Mouse (Mus musculus): Measurements from ENCODE around the gene Tex12.

The Tex12 gene

DNA sequence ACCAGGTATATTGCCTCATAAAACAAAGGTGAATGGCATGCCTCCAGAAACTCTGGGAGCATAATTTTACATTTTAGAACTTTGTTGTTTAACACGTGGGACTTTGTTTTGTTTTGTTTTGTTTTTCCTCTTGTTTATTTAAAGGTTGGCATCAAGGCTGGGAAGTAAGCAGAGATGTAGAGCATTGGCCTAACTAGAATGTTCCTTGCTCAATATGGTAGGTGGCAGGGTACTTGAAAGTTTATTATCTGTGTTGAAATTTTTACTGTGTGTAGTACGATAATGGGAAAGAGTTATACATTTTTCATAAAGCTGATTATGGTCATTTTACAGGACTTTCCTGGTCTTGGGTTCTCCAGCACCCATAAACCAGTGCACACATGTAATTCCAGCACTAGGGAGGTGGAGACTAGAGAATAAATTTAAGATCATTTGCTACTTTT is 814 bp upstream of the Tex12 start:
- in situ Hi-C loops (cut with MseI, MboI), result no loop called here

DNA sequence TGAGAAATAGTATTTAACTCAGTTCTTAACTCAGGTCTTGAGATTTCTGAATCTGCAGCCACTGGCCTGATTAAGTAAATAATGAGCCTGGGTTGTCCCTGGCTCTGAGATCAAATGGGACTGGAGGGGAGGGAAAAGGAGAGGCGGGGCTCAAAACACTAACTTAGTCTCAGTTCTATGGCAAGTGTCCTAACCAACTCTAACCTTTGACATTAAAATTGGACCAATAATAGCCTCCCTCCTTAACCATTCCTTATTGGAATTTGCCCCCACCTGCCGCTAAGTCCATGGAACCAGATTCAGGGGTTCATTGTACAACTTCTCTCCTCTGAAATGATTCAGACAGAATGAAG is 6.1 kb downstream of the Tex12 start, which contains the start of gene Bco2:
Bco2 (minus strand) TSS at position 88 of the 353 bp plus-strand sequence.
- in situ Hi-C loops (cut with MseI, MboI), result no loop called here

DNA sequence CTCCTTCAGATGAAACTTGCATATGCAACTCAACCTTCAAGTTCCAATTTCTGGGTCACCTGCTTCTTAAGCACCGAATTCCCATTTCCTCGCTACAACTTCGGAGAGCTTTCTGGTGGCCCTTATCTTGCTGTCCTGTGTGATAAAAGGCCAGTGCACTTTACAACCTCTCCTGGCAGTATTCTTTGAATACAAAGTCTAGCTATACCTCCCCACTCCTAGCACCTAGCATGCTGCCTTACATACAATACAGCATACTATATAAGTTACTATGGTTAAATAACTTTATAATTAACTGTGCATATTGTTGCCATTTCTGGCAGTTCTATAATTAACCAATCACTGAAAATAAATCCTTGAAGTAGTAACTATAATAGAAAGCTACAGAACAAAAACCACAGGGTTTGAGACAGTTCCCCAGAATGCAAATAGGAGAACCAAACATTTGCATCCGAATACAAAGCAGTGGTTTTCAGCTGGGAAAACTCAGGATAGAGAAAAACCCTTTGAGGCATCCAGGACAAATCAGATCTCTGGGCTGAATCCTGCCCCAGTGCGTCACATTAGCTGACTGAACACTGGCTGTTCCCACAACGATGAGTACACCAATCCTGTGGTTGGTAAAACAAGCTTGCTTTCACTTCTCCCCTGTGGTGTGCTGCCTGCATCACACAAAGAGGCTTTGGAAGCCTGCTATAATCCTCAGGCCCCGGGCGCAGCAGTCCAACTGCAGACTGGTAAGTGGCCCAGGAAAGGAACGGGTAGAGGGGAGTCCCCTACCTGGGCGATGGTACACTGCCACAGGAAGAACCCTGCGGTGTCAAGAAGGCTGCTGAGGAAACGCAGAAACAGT is 6.7 kb downstream of the Tex12 start, which contains the start of gene Il18:
Il18 (plus strand) TSS at position 587 of the 853 bp plus-strand sequence.
- in situ Hi-C loops (cut with MseI, MboI), result no loop called here

DNA sequence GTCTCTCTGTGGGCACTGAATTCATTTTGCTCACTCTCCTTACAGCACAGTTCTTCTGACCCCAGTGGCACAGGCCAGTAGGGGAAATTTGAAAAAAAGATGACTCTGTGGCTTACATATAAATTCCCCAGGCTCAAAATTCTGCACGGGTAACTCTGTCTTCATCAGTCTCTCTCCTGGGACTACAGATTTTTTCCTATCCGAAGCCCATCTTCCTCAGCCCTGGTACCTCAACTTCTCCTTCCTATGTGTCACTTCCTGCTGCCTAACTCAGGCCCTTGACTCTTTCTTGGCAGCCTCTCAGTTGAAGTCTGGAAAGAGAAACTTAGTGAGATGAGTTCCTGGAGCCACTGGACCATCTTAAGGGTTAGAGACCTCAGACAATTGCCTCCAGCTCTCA is 7.6 kb downstream of the Tex12 start:
- in situ Hi-C loops (cut with MseI, MboI), result no loop called here

DNA sequence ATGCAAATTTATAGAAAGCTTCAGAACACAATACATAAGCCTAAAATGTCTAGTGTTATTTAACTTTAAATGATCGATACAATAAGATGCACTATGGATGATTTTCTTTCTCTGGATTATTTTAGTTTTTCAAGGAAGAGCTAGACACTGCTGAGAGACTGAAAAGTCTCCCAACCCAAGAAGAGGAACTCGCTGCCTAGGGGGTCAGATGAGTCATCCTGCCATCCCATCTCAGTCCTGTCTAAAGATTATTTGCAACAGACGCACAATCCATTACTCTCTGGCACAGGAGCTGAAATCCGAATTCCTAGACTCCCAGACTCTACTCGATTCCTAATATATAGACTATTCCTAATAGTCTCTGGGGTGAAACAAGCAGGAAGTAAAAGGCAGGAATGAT is 8.9 kb downstream of the Tex12 start:
- in situ Hi-C loops (cut with MseI, MboI), result no loop called here

DNA sequence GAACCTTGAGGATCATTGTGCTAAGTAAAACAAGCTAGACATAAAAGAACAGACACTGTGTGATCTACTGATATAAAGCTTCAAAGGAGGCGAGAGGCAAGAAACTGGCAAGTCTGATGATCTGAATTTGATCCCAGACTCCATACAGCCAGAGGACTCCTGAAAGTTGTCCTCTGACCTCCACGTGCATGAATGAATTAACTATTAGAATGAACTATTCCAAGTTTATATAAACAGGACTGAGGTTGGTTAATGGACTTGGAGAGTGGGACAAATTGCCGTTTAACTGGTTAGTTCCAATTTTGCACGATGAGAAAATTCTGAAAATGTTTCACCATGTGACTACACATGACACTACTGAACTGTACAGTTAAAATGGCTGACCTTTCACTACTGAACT is 12.2 kb downstream of the Tex12 start:
- in situ Hi-C loops (cut with MseI, MboI), result loop anchor here in 1 of 2 experiments (25.0 kb wide), 1 partner anchor 212 kb away; the partner anchor contains the start of gene Rpl10-ps3

DNA sequence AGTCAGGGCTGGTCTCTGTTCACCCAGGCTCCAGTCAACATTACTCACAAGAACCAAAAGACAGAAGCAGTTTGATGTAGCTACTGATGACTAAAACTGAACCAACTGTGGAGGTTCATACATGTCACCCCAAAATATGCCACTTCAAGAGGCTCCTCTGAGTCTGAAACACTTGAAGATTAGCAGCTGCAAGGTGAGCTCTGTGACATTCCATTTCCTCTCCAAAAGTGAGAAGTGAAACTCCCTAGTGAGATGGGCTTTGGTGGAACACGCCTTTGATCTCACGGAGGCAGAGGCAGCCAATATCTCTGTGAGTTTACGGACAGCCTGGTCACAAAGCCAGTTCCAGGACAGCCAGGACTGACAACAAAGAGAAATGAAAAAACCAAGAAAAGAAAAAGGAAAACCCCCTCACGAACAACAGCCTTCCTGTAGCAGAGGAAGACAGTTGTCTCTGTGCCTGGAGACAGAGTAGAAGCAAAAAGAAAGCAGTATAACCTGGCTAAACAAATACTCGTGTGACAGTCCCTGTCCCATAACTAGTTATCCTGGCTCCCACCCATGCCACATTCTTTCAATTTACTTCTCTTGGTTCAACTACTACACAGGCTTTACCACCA is 13.2 kb downstream of the Tex12 start:
- in situ Hi-C loops (cut with MseI, MboI), result loop anchor here in 1 of 2 experiments (25.0 kb wide), 1 partner anchor 211 kb away; the partner anchor contains the start of gene Rpl10-ps3

DNA sequence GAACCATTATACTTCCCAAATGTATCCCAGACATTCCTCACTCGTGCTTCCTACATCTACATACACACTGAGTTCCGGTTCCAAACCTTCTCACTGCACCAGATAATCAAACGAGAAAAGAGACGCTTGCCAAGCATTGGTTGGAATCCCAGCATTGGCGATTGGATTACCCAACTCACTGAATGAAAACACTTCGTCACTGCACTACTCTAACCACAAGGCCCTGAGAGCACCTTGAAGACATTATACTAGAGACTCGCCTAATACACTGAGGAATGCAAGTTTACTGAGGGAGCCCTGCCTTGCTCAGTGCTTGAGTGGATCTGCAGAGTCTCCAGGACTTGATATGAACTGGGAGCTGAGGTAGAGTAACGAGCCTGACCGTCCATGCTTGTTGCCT is 18.7 kb downstream of the Tex12 start:
- in situ Hi-C loops (cut with MseI, MboI), result loop anchor here in 1 of 2 experiments (25.0 kb wide), 1 partner anchor 205 kb away; the partner anchor contains the start of gene Rpl10-ps3

DNA sequence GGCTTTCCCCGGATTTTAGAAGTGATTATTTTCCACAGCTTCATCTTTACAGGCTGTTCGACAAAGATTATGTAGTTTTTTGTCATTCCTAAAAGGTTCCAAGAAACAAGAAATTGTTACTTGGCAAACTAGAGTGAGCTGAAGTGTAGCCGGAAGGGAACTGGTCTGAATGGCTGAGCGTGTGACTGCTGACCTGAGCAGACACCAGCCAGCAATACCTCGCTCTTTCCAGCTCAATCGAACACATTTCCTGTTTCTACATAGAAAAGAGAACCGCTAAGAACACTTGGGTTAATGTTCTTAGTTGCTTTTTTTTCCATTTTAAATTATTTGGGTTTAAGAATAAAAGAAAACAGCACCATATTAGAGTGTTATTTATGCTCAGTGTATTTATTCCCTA is 21.0 kb downstream of the Tex12 start:
- in situ Hi-C loops (cut with MseI, MboI), result loop anchor here in 1 of 2 experiments (25.0 kb wide), 1 partner anchor 203 kb away; the partner anchor contains the start of gene Rpl10-ps3

DNA sequence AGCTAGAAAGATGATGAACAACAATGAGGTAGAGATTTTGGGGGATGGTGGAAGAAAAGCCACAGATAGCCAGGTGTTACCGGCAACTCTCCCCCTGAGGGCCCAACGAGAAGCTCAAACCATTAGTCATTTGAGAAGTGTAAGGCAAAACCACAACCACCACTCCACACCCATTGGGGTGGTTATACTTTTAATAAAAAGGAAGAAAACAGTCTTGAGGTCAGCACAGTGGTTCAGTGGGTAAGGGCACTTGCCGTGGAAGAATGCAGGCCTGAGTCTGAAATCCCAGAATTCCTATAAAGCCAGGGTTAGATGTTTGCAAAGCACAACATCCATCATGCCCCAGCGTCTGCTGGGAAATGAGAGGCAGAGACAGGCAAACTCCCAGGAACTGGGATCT is 23.8 kb downstream of the Tex12 start:
- in situ Hi-C loops (cut with MseI, MboI), result loop anchor here in 1 of 2 experiments (25.0 kb wide), 1 partner anchor 200 kb away; the partner anchor contains the start of gene Rpl10-ps3

DNA sequence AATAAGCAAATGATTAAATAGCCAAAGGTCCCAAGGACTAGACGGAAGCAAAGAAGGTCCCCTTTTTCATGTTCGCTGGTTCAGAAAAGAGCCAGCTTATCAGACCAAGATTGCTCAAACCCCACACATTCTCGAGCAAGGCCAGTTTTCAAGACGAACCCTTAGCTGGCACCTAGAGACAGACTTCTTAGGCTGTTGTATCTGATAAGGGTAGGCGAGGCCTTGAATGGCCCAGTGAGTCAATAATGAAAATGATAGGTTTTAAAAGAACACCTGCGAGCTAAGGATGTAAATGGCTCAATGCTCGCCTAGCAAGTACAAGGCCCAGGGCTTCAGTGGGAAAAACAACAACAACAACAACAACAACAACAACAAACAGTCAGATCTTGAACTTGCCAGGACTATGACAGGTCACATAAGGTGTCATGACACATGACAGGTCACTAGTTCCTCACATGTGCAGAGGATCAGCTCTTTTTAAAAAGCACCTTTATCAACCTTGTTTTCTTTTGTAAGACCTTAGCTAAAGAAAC is 24.5 kb downstream of the Tex12 start:
- in situ Hi-C loops (cut with MseI, MboI), result loop anchor here in 1 of 2 experiments (25.0 kb wide), 1 partner anchor 199 kb away; the partner anchor contains the start of gene Rpl10-ps3

DNA sequence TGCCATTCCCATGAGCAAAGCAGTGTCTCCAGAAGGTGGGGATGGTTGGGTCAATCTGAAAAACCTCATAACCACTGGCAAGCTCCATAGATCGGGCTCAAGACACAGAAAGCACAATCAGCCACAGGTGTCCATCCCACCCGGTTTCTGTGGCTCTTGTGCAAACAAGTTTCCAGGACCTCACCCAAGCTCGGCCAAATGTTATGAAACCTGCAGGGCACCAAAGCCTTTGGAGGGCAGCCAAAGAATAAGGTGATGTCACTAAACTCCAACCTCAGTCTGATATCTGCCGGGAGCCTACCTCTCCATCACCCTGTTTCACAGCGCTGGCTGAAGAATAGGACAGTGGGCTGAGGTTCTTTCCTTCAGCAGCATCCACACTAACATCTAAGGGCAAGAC is 25.2 kb downstream of the Tex12 start:
- in situ Hi-C loops (cut with MseI, MboI), result loop anchor here in 1 of 2 experiments (25.0 kb wide), 1 partner anchor 199 kb away; the partner anchor contains the start of gene Rpl10-ps3

DNA sequence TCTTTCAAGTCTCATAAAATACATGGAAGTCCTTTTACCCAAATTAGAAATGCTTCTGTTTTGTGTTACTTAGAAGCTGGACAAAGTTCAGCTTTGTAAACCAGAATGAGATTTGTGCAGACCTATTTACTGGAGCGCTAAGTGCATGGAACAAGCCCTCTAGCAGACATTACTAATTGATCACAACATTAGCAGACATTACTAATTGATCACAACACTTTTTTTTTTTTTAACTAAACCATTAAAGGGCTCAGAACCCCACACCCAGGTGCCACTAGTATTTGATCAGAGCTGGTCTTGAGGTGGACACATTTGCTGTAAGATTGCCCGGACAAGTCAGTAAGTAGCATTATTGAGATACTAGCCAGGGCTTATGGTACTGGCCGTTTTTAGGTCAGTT is 27.3 kb downstream of the Tex12 start:
- in situ Hi-C loops (cut with MseI, MboI), result loop anchor here in 1 of 2 experiments (25.0 kb wide), 1 partner anchor 196 kb away; the partner anchor contains the start of gene Rpl10-ps3

DNA sequence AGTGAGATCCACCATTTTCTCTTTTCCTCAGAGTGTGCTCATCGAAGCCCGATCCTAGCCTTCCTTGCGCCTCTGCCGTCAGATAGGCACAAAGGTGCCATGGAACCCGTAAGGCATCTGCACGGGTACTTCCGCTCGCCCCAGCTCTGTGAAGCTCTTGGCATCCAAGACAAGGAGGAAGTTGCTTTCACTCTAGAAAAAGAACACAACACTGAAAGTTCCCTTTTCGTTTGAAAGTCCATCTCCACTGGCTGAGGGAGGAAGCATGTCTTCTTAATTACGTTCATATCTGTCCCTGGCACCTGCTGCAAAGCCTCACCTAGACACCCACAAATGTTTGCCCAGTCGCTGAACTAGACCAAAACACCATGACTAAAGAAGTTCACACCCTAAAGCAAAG is 27.8 kb downstream of the Tex12 start:
- in situ Hi-C loops (cut with MseI, MboI), result loop anchor here in 1 of 2 experiments (25.0 kb wide), 1 partner anchor 196 kb away; the partner anchor contains the start of gene Rpl10-ps3

DNA sequence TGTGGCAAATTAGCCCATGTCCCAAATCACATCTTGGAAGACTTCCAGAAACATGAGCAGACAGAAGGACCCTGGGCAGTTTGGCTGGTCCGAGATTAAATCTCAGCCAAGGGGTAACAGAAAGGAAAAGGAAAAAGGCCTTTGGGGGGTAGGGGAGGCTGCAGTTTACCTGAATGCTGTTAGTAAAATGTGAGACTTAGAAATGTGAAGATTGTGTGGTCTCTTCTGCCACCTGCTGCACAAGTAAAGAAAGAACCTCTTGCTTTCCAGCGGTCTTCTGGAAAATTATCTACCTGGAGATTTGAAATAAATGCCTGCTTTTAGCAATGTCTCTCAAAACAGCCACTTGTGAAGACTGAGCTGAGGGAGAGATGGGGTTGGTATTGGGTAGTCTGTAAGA is 30.2 kb downstream of the Tex12 start:
- in situ Hi-C loops (cut with MseI, MboI), result loop anchor here in 1 of 2 experiments (25.0 kb wide), 1 partner anchor 194 kb away; the partner anchor contains the start of gene Rpl10-ps3

DNA sequence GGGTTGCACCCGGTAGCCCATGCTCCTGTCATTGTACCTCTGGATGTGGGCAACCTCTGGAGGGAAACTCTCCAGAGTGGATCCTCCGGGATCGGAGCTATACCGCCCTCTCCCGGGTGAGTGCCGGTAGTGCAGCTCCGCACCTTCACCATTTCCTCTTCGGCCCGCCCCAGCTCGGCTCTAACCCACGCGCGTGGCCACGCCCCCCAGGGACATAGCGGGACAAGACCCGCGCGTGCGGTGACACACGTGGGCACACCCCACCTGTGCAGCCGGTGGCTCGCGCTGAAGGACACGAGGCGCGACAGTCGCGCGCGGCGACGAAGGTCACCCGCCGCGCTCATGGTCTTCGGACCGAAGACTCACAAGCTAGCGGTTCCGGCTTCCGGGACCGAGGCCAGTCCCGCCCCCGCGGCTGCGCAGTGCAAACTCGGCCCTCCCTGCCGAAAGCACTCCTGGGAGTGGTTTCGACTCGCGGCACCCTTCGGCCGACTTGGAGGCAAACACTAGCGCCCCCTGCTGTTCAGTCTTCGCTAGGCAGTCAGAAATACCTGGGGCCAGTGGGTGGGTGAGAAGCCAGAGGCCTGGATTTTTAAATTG is 32.7 kb downstream of the Tex12 start, which contains the start of gene Pts:
Pts (minus strand) TSS at position 432 of the 600 bp plus-strand sequence.
- in situ Hi-C loops (cut with MseI, MboI), result loop anchor here (5.0 to 25.0 kb wide), 2 partner anchors 76 to 191 kb away; partner anchors contain the start of gene Rpl10-ps3 (in 1 of the 2)

DNA sequence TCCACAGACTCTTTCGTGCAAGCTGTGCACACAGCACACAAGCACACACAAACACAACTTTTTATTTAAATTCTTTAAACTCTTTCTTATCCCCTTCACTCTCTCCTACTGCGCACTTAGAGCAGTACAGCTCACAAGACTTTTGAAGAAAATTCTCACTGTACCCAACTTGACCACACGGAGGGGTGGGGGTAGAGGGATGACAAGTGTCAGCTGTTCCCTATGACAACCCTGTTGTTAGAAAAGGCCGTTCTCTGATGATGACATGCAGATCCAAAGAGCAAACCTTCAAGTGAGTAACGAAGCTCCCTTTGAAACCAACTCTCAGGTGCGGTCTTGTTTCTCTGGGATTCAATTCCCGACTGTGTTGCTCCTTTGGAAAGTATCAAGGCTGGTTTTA is 33.3 kb downstream of the Tex12 start:
- in situ Hi-C loops (cut with MseI, MboI), result loop anchor here (5.0 to 25.0 kb wide), 2 partner anchors 76 to 191 kb away; partner anchors contain the start of gene Rpl10-ps3 (in 1 of the 2)

DNA sequence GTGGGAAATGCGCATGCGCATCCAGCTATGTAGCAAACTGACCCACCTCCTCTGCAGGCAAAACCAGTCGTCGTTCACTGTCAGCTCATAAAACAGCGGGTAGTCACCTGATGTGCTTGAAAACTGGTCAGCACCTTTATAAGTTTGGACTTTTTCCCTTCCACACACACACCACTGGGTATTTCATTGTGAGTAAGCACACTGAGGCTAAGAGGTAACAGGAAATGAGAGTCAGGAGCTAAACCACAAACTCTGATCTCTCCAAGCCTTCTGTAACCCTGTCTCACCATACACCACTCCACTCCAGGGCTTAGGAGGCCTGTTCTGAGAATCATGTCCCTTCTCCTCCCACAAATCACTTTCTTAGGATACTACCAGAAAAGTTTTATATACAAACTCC is 35.5 kb downstream of the Tex12 start:
- in situ Hi-C loops (cut with MseI, MboI), result loop anchor here (5.0 to 25.0 kb wide), 2 partner anchors 73 to 188 kb away; partner anchors contain the start of gene Rpl10-ps3 (in 1 of the 2)

DNA sequence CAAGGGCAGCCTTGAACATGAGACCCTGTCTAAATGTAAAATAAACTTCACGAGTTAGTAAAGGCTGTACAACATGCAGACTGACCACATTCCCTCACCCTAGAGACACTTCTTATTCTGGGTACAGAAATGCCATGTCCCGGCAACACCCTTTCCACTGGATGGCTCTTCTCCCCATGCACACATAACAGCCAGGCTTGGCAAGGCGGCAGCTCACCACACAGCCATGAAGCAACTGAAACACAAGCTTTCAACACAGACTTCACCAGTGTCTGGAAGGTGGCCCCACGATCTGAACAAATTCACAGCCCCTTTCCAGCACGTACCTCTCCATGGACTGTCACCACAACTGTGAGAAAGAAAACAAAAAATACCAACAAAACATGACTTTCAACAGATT is 36.2 kb downstream of the Tex12 start:
- in situ Hi-C loops (cut with MseI, MboI), result loop anchor here (5.0 to 25.0 kb wide), 3 partner anchors 58 to 188 kb away; partner anchors contain the start of gene Rpl10-ps3 (in 1 of the 2)

DNA sequence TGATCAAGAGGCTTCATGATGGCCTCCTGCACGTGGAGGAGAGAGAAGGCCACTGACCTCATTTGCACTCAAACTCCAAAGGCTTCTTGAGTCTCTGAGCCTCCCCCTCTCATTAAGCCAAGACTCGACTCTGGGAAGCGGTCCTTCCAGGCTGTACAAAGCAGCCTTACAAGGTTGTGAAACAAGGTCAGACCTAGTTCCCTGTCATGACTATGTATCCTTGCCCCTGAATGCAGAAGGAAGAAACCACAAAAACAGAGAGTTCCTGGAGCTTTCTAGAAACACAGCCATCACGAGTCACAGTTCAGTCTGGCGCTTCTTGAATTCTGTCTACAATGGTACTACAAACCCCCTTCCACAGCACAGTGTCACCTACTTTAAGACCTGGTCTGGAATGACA is 38.6 kb downstream of the Tex12 start:
- in situ Hi-C loops (cut with MseI, MboI), result loop anchor here in 1 of 2 experiments (5.0 kb wide), 1 partner anchor 55 kb away; no protein-coding TSS in a partner anchor

Data from mouse trophoblast stem cell (cell line).